Mouse (Mus musculus) gastrocnemius, postnatal 14 days (tissue): ENCODE data around the gene Gpx8. TPM values are rescaled to one million over a fixed set of nuclear protein-coding genes. Genes with fewer than 3 reads are reported as not detected.
"Not testable (repeated sequence)": the region's sequence is repeated elsewhere in the genome, so short reads cannot be mapped to it uniquely, and the experiment has no call there.

Source experiments
- DNase-seq: peaks from one replicate; pipeline ENCODE4 v3.0.0; 2021; ENCODE audit warnings: mixed read lengths
- intact Hi-C: fragments of 180-260 bp; cut with DNase I; formaldehyde crosslinking; loops from one replicate; pipeline ENCODE4 v1.15.1; 2025; ENCODE audit warnings: low total_unique reads
- total RNA-seq, 2 experiments: library from RNA; stranded (reverse); gene quantifications; 2 replicates each; pipeline ENCODE4 v1.2.3; 2021

Gene Gpx8
- total RNA-seq, 2 experiments from 2014 or later: 20.8 to 27.5 TPM

DNA sequence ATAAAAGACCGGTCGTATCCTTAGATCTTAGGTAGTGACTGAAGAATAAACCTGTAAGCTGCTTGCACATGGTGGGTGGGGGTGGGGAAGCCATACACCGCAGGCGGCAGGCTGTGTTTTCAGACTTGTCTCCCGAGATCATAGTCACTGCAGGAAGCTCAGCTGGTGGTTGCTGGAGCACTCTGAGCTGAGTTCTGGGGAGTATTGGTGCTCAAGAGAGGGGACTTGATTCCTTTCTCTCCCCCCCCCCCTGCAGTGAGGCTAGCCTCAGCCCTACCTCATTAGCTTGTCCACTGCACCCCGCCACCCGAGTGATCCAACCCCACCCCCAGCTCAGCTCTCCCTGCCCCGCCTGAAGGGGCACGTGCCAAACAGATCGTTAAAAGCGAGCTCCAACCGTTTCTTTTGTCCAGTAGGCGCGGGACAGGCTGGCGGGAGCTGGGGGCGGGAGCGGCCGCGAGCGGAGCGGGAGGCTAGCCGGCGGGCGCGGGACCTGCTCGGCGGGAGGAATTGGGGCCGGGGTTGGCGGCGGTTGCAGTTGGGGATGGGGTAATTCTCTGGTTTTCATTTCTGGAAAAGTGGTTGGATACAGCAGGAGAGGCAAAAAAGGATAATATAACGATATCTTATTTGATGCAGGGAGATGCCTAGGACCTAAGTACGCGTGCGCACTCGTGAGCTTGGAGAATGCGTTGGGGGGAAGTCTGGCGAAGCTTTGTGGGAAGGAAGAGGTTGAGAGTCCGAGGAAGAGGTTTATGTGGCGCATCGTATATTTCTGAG is 14.2 kb downstream of the Gpx8 start:
- peak; percentile 9 for DNase-seq
- intact Hi-C loops: no loop called here

DNA sequence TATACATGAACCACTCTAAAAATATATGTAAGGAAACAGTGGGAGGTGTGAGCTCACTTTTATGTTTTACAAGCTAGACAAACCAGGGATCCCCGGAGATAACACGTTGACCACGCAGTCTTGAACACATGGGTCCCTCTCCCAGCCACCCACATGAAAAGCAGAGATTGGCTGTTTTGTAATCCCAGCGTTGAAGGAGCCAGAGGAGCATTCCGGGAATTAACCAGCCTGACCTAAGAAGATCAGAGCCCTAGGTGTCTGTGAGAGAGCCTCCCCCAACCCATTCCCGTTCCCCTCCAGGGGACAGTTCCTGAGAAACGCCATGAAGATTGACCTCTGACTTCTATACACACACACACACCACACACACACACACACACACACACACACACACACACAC is 14.9 kb downstream of the Gpx8 start:
- intact Hi-C loops: no loop called here
- DNase-seq: no peak

DNA sequence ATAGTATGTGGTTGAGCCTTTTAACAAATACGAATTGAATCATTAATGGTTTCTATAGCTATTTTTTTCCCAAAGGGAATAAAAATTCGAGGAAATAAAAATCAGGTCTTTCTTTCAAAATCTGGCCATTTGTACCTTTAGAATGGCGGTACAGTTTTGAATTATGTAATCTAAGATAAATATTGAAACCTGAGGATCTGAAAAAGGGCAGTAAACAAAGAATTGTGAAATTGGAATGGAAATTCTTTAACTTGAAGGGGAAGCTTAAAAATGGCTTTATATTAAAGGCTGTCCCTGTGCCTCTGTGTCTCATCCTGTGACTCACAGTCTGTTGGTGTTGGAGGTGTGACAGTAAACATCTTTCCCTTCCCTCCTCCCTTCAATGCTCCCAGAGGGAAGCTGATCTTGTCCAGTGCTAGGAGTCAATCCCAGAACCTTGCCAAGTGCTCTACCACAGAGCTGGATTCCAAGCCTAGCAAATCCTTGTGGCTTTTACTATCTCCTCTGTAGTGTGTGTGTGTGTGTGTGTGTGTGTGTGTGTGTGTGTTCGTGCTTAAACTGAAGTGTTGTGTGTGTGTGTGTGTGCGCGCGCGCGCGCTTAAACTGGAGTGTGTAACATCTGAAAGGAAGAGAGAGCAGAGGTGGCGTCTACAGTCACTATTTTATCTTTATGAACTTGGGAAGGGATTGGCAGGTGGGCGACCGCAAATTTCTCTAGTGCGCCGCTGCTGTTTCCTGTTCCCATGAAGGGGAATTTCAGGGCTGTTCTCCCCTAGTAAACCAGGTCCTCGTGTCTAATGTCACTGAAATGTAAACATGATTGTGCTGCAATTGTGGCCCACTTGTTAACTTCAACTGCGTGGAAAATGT is 22.7 kb downstream of the Gpx8 start:
- intact Hi-C loops: no loop called here
- DNase-seq: no peak

DNA sequence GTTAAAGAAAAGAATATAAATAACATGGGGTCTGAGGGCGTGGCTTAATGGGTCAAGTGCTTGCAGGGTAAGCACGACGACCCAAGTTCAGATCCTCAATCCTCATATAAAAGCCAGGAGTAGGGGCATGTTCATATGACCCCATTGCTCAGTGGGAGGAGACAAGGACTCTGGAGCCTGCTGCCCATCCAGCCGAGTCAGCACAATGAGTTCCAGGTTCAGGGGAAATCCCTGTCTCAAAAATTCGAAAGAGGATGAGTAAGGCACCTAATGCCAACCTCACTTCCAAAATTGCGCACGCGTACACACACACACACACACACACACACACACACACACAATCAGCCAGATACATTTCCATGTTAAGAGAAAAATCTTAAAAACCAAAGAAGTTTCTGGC is 23.7 kb downstream of the Gpx8 start:
- DNase-seq: no peak
- intact Hi-C loops: no loop called here

DNA sequence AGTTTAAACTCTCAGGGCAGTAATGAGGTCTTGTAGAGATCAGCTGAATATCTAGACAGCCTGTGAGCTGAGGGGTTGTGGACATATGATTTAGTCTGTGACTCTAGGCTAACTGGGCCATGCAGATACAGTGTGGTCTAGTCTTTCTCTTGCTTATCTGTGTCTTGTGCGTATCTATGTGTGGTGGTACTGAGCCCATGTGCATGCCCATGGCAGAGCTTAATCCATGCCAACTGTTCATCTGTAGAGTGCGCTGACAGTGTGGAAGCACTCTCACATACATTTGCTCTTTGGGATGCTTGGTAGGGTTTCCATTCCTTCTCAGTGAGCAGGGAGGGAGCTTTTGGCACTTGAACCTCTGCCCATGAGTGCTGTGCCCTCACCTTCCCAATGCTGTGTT is 24.7 kb downstream of the Gpx8 start:
- intact Hi-C loops: no loop called here
- DNase-seq: no peak

DNA sequence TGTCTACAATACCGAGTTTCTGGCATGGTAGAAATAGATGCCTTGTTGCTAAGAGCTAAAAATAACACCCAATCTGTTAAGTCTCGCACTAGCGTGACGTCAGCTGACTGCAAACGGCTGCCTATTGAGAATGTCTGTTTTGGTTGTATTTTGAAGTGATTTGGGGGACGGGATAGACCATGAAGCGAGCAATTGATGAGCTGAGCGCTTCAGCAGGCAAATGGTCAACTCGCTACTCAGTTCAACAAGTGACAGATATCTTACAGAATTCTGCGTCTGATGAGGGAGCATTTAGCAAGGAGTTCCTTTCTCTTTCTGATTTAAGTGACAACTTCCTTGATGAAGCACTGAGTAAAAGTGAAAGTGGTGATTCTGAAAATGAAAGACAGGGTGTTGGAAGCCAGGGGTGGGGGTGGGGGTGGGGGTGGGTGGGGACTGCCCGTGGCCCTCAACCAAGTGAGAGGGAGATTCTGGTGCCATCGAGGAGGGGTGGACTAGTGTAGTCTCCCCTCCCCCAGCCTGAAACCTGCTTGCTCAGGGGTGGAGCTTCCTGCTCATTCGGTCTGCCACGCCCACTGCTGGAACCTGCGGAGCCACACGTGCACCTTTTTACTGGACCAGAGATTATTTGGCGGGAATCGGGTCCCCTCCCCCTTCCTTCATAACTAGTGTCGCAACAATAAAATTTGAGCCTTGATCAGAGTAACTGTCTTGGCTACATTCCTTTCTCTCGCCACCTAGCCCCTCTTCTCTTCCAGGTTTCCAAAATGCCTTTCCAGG is 32.8 kb downstream of the Gpx8 start:
- DNase-seq, intact Hi-C loops: not testable (repeated sequence)

DNA sequence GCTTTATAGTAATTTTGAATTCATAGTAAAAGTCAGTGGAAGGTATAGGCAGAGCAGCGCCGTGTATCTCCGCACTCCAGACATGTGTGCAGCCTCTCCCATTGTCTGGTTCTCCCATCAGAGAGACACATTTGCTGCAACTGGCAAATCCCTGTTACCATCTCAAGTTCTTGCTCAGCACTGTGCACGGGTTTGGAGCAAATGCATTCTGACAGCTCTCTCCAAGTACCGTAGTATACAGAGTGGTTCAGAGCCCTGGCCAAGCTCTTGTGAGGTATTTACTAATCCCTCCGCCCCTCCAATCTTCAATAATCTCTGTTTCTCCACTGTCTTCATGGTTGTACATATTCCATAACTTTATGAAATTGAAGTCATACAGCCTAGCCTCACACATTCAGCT is 33.5 kb downstream of the Gpx8 start:
- intact Hi-C loops: no loop called here

DNA sequence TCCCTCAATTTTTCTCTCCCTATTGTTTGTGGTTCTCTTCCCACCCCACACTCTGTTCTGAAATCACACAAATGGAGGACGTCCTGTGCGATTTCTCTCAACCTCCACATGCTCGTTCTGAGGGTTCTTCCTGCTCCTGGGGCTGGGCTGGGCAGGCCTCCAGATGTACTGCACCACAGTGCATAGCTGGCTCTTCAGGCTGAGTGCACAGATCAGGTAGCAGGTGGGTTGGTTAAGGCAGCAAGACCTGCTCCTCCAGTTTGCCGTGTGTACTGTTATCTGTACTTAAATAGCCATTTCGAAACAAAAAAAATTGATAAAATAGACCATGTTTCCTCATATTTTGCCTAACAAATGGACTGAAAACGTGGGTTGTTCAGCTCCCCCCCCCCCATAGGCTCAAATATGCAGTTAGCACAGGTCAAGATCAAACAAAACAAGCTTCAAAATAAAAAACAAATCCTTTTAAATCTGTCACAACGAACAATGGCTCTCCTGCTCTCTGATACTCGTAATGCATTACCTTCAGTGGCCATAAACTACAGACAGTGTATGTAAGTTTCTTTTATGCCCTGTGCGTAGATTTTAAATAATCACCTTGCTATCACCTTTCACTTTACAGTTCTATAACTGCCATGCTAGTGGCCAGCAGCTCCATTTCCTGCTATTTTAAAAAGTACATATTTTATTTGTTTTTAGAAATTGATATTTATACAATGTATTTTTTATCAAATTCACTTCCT is 45.5 kb downstream of the Gpx8 start:
- DNase-seq: no peak
- intact Hi-C loops: no loop called here

More for the DNA sequence above, 33.5 kb downstream of the Gpx8 start:
- no peak for DNase-seq

DNA sequence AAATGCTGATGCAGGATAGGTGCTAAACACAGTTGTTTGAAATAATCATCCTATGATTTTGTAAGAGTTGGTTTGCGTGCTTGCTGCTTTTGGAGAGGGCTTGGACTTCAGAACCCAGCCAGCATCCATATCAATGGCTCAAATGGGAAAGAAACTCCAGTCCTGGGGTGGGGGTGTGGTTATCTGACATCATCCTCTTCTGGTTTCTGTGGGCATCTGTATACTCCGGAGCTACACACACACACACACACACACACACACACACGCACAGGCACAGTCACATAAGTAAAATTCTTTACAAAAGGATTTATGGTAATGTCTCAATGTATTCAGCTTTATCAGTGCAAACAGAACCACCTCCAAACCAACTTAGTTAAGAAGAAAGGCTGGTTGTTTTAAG is 46.1 kb downstream of the Gpx8 start:
- no peak for DNase-seq
- intact Hi-C loops: no loop called here

DNA sequence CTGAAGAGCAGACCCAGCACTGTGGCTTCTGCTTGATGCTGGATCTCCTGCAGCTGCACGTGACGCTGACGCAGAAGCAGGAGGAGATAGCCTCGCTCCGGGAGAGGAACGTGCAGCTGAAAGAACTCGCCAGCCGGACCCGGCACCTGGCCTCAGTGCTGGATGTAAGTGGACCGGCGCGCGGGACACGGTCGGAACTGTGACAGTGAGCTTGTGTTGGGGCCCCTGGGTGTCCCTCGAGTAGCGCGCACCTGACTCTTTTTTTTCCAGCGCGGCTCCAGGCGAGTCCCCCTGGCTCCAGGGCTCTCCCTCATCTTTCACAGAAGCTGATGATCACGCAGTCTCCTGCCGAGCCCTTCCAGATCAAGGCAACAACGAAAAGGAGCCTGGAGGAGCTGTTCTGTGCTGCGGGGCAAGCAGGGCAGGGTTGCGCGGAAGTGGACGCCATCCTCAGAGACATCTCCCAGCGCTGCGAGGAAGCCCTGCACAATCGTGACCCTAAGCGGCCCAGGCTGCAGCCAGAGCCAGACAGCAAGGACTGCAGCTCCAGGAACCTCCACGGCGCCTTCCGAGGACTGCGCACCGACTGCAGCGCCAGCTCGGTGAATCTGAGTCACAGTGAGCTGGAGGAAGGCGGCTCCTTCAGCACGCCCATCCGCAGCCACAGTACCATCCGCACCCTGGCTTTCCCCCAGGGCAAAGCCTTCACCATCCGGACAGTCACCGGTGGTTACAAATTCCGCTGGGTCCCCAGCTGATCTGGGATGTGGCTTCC is 47.6 kb downstream of the Gpx8 start:
- intact Hi-C loops: no loop called here
- DNase-seq: peak; percentile 7

DNA sequence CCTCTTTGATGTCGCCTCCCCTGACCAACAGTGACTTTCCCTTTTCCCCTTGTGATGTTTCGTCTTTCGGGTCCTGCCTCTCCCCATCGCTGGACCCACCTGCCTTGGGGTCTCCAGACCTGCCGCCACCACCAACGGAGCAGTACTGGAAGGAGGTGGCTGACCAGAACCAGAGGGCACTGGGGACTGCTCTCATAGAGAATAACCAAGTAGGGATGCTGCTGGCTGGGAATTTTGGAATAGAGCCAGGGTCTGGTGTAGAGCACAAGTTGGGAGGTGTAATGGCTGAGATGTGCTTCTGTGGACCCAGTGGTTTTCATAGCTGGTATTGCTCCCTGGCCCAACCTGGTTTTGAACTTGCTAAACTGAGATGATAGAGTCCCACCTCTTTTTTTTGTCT is 48.8 kb downstream of the Gpx8 start:
- no peak for DNase-seq
- intact Hi-C loops: no loop called here

DNA sequence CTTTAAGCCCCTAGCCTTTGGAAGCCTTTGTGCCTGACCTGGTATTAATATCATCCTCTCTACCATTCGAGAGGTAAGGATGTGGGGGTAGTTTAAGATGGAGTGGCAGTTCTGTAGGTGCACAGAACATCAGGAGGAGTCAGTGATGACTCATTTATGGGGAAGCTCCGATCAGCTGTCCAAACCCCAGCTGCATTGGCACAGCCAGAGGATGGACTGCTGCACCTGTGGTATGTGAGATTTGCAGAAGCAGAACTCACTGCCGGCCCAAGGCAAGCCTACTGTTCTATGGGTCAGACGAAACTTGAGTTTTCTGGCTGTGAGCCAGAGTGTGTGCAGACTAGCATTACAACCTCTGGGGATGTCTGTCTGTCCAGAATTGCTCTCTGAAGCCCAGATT is 49.8 kb downstream of the Gpx8 start:
- intact Hi-C loops: no loop called here
- no peak for DNase-seq

DNA sequence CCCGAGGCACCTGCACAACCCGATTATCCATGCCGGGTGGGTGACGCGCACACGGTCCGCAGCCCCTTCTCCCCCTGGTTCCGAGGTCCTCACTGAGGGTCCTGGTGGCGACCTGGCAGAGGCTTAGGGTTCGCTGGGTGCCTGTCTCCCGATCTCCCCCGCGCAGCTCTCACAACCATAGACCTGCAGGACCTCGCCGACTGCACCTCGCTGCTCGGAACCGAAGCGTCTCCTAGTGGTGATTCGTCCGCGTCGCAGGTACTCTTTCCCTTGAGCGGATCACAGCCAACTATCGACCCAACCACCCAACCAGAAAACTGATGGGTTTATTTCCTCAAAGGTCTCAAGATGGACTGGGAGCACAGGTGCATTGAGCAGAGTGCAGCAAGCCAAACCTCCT is 52.0 kb downstream of the Gpx8 start:
- DNase-seq: no peak
- intact Hi-C loops: no loop called here

DNA sequence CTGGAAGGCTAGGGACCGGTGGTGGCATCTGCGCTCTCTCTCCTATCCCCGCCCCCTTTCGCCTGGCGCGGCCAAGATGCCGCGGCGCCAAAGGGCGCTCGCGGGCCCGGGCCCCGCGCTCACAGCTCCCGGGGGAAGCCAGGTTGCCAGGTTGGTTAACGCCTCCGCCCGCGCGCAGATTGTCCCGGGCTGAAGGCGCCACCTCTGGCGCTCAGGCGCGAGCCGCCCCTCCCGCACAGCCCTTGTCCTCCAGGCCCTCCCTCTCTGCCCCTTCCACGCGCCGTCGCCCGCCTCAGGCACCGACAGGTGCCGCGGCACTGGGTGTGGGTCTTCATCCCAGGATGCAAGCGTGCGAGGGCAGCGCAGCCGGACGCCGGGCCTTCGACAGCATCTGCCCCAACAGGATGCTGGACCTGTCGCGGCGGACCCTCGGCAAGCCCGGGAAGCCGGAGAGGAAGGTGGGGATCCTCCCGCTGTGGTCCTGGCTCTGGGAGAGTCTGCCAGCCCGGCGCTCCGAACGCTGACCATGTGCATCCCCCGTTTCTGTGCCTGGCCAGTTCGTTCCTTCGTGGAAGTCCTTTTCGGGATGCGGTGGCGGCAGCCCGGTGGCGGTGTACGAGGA is 52.6 kb downstream of the Gpx8 start, which contains the start of gene Mcidas:
Gene Mcidas (plus strand): TSS at position 315 of the 622 bp plus-strand sequence.
- no peak for DNase-seq
- intact Hi-C loops: no loop called here
